Mouse (Mus musculus) lung, embryonic 16.5 days (tissue): ENCODE measurements around the gene Dock9. TPM values are rescaled to one million over a fixed set of nuclear protein-coding genes. Genes with fewer than 3 reads are reported as not detected.
A peak's percentile ranks its signal among the peaks of the same experiment; 100 is the strongest.

Experiments used
- ATAC-seq: fragments of 200-750 bp; cut with Nextera tagmentation; 2 replicates; pipeline ENCODE4 v1.8.0; 2017; ENCODE audit warnings: low read depth, mild to moderate bottlenecking, moderate library complexity
- H3K27ac ChIP-seq: fragments of 300-500 bp; sonication (generic); 2 replicates; pipeline ENCODE4 v1.5.1; 2014; ENCODE audit warnings: mild to moderate bottlenecking, control low read depth, low read length
- H3K27me3 ChIP-seq: fragments of 300-500 bp; sonication (generic); 2 replicates; pipeline ENCODE4 v1.6.1; 2014; ENCODE audit warnings: low read depth, low read length, mixed read lengths; ENCODE audit not compliant: control insufficient read depth, insufficient read depth
- H3K36me3 ChIP-seq: fragments of 300-500 bp; sonication (generic); 2 replicates; pipeline ENCODE4 v1.6.1; 2014; ENCODE audit warnings: low read length; ENCODE audit not compliant: control insufficient read depth, insufficient read depth
- H3K4me1 ChIP-seq: fragments of 300-500 bp; sonication (generic); replicated peaks from 2 replicates; pipeline ENCODE4 v1.6.1; 2014; ENCODE audit warnings: low read length, mixed read lengths; ENCODE audit not compliant: control insufficient read depth, insufficient read depth
- H3K4me2 ChIP-seq: fragments of 300-500 bp; sonication (generic); 2 replicates; pipeline ENCODE4 v1.6.1; 2014; ENCODE audit warnings: low read depth, low read length, control low read depth
- H3K4me3 ChIP-seq: fragments of 300-500 bp; sonication (generic); 2 replicates; pipeline ENCODE4 v1.5.1; 2014; ENCODE audit warnings: mild to moderate bottlenecking, low read length, control low read depth
- H3K9ac ChIP-seq: fragments of 300-500 bp; sonication (generic); 2 replicates; pipeline ENCODE4 v1.6.1; 2014; ENCODE audit warnings: low read length, control low read depth
- H3K9me3 ChIP-seq: fragments of 300-500 bp; sonication (generic); 2 replicates; pipeline ENCODE4 v1.6.1; 2016; ENCODE audit warnings: low read length; ENCODE audit not compliant: control insufficient read depth
- WGBS: fragments of 180-500 bp; shearing (Covaris S2); extraction: QIAGEN DNeasy Blood & Tissue Kit; methylation state at CpG from one replicate; pipeline ENCODE4 v1.1.7; 2014; 5-methylcytosine and 5-hydroxymethylcytosine counted together
- polyA plus RNA-seq: library from polyadenylated mRNA; unstranded; fragments of >200 nt; fragmentation: Nextera tagmentation; extraction: Ambion mirVana; gene quantifications from 2 replicates; pipeline ENCODE4 v1.2.1, GENCODE M21; 2015

Dock9 gene
- polyA plus RNA-seq, 1 experiment from 2014 or later, result 14.3 TPM

DNA sequence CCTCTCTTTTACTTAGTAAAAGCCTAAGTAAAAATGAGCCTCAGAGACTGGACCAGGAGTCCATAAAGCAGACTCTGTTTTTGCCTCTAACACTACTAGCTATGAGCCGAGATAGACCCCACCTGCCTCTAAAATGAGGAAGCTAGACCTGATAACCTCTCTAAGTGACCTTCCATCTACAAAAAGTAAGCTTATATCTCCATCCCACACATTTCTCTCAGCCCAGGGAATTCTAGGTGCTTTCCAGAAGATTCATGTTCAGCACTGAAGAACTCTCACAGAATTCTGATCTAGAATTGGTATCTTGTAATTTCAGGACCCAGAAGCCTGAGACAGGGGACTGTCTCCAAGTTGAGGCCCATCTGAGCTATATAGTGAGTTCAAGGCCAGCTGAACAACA, 12.2 kb downstream of the Dock9 start:
- WGBS, result 55% methylated on average over 1 of the region's 1 CpGs
- no peak for ATAC-seq

DNA sequence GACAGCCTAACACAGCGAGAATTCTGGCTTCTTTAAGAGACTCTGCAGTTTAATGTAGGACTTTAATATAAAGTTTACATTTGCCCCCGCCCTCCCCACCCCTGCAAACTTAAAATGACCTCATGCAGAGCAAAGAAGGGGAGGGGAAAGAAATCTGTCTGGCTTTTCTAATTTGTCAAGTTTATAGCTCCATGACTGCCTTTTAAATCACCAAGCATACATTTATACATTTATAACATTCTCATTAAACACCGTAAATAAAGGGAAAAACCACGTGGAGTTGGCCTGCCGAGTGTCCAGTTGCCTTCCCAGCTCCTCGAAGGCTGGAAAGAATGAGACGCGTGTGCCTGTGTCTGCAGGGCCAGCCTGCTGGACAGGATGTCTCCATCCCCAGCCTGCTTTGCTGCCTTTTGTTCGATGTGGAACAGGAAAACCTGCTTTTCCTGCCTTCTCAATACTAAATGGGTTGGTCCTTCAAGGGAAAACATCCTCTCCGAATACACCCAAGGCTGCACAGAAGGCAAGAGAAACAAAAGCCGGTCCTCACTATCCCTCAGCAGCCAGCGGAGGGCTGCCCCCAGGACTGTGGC, 16.6 kb downstream of the Dock9 start:
- 0 out of 2 replicates have a peak overlapping the region, but pooled peaks have one; percentile 29 for H3K9ac ChIP-seq
- ATAC-seq, result peak; percentile 77
- WGBS, result 19% methylated on average over 12 of the region's 12 CpGs

More for the DNA sequence above, 12.2 kb downstream of the Dock9 start:
- Histone ChIP-seq H3K27me3 (no peaks in the 10 kb centered on the region), H3K4me3 (no peak overlapping the region), H3K9me3 (no peaks in the 10 kb centered on the region), H3K9ac (no peak overlapping the region), H3K27ac (no peak overlapping the region), H3K4me1 (peaks cover 19% of the 10 kb centered on the region), H3K4me2 (no peak overlapping the region), H3K36me3 (no peaks in the 10 kb centered on the region)

DNA sequence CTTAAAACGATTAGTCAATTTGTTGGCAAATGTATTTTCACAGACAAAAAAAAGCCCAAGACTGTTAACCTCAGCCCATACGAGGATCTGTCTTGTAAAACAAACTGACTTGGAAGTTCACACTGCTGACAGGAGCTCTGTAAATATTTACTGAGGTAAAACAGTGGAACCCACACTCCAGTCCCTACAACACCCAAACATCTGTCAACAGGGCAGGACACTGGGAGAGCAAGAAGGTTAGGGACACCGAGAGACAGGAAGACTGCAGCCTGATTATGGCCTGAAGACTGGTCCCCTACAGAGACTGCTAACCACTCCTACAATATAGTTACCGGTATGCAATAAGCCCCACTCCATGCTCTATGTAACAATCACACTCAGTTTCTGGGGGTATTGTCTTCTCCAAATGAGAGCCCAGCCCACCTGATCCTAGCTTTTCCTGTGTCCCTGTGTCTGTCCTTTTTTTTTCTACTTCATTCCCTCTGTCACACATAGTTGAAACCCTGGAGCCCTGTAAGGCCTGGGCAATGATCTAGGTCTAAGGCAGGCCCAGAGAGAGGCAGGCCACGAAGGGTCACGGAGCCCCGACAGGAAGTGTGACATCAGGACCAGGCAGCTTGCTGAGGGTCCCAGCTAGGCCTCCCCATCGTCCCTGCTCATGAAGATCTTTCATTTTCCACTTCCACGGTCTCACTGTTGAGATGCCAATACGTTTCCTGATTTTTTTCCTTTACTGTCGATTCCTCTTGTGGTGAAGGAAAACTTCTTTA, 17.3 kb downstream of the Dock9 start:
- no peaks in the 10 kb centered on the region for H3K9me3 ChIP-seq
- peaks cover 30% of the 10 kb centered on the region for H3K4me1 ChIP-seq
- peak overlapping the region; percentile 31; the same call in 1 of the 2 replicates for H3K9ac ChIP-seq
- H3K4me2 ChIP-seq, result no peak overlapping the region
- no peaks in the 10 kb centered on the region for H3K27me3 ChIP-seq
- peak overlapping the region; percentile 88 for H3K27ac ChIP-seq
- H3K36me3 ChIP-seq, result no peaks in the 10 kb centered on the region
- no peak overlapping the region for H3K4me3 ChIP-seq
- WGBS, result 22% methylated on average over 11 of the region's 11 CpGs
- no peak for ATAC-seq

More for the DNA sequence above, 16.6 kb downstream of the Dock9 start:
- Histone ChIP-seq H3K27ac (peak overlapping the region; percentile 88), H3K27me3 (no peaks in the 10 kb centered on the region), H3K9me3 (no peaks in the 10 kb centered on the region), H3K4me2 (no peak overlapping the region), H3K36me3 (no peaks in the 10 kb centered on the region), H3K4me1 (peaks cover 30% of the 10 kb centered on the region), H3K4me3 (no peak overlapping the region)

DNA sequence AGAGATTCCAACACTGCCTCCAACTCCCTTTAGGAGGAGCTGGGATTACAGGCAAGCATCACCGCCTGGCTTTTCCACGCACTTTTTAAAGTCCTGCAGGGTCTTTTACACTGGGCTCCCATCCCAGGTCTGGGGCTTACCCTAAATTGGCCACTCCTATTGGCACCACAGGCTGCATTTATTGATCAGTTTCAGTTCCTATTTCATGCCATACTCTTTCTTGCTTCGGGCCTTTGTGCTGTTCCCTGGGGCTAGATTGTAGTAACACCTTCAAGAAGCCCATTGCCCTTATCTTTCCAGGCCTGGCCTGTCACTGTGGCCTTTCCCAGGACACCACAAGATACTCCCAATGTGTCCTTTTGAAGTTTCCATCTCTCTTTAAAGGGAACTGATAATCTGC, 18.0 kb downstream of the Dock9 start:
- no peak for ATAC-seq
- Histone ChIP-seq H3K27me3 (no peaks in the 10 kb centered on the region), H3K4me1 (peaks cover 30% of the 10 kb centered on the region), H3K4me3 (no peak overlapping the region), H3K4me2 (no peak overlapping the region), H3K27ac (peak overlapping the region; percentile 88; the same call in 1 of the 2 replicates), H3K9me3 (no peaks in the 10 kb centered on the region), H3K9ac (no peak overlapping the region), H3K36me3 (no peaks in the 10 kb centered on the region)
- WGBS, result 66% methylated on average over 3 of the region's 3 CpGs

DNA sequence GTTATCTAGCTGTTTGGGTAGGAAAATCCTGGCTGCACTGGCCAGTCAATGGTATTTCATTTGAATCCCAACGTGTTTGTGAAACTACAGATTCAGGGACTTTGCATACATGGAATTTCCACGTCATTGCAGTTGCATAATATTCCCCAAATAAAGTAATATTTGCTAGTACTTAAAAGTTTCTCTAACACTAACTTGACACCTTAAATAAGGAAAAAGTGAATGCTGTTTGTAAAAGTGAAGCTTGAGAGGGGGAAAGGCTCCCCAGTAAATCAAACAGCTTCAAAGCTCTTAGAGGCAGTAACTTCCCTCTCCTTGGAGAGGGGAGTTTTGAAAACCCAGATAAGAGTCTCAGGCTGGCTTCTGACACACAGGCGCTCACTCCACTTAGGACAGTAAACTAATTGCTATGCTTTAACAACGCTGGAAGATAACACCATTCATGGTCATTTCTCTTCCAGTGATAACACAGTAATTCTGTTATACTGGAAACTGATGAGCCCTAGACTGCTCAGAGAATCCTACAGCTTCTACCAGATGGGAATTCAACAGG, 20.3 kb downstream of the Dock9 start:
- Histone ChIP-seq H3K9ac (no peak overlapping the region), H3K36me3 (no peaks in the 10 kb centered on the region), H3K27ac (peak overlapping the region; percentile 39), H3K4me1 (peaks cover 39% of the 10 kb centered on the region), H3K4me3 (no peak overlapping the region), H3K9me3 (no peaks in the 10 kb centered on the region), H3K27me3 (no peaks in the 10 kb centered on the region), H3K4me2 (no peak overlapping the region)
- 34% methylated on average over 4 of the region's 4 CpGs for WGBS
- ATAC-seq, result peak; percentile 55

DNA sequence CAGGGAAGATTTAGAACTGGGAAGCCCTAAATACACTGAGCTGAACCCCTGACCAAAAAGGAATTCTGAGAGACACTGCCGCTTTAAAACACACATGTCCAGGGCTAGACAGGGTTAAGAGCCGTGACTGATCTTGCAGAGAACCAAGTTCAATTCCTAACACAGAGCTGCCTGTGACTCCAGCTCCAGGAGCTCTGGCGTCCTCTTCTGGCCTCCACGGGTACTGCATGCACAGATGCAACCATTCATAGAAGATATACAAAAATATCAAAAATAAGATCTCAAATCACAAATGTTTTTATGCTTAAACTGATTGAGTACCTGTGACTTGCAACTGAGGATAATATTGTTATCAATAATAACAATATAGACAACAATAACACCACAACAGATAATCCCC, 20.9 kb downstream of the Dock9 start:
- H3K4me1 ChIP-seq, result peaks cover 36% of the 10 kb centered on the region
- no peak overlapping the region for H3K4me3 ChIP-seq
- WGBS, result 90% methylated on average over 4 of the region's 4 CpGs
- no peak for ATAC-seq
- H3K9ac ChIP-seq, result no peak overlapping the region
- H3K9me3 ChIP-seq, result no peaks in the 10 kb centered on the region
- no peaks in the 10 kb centered on the region for H3K27me3 ChIP-seq
- H3K36me3 ChIP-seq, result no peaks in the 10 kb centered on the region
- no peak overlapping the region for H3K4me2 ChIP-seq
- no peak overlapping the region for H3K27ac ChIP-seq

DNA sequence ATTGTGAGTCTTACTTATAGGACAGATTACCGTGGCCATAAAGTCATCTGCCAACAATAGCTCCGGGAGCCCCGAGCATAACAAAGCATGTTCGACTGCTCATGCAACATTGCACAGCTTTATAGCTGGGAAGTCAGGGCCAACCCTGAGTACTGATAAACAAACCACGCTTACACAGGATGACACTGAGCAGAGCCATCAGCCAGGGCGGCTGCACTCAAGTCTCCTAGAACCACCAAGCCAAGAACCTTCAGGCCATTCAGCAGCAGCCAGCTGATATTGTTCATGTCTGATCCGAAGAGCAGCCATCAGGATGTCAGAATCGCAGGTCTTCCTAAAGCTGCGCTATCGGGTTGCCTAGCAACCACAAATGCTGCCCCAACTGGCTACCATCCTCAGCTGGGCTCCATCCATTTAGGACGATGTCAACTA, 35.6 kb downstream of the Dock9 start:
- no peak overlapping the region for H3K27ac ChIP-seq
- ATAC-seq, result no peak
- no peaks in the 10 kb centered on the region for H3K27me3 ChIP-seq
- no peak overlapping the region for H3K4me3 ChIP-seq
- H3K4me1 ChIP-seq, result no peaks in the 10 kb centered on the region
- H3K36me3 ChIP-seq, result no peaks in the 10 kb centered on the region
- WGBS, result 41% methylated on average over 11 of the region's 11 CpGs
- no peak overlapping the region for H3K9ac ChIP-seq
- no peak overlapping the region for H3K4me2 ChIP-seq
- no peaks in the 10 kb centered on the region for H3K9me3 ChIP-seq

DNA sequence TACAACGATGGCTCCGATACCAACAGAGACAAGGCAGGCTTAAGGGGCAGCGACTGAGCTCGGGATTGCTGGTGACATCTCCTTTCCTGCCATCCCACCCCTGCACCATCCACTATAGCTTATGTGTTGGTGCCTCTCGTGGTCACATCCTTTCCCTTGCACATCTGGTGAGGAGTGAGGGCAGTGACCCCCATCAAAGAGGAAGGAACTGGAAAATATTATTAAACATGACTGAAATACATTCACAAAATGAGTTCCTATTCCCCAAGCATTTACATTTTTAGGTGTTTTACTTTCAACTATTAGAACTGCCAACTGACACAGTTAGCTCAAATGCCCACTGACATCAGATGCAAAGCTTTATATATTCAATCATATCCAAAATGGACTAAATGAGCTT, 37.2 kb downstream of the Dock9 start:
- H3K4me3 ChIP-seq, result no peak overlapping the region

DNA sequence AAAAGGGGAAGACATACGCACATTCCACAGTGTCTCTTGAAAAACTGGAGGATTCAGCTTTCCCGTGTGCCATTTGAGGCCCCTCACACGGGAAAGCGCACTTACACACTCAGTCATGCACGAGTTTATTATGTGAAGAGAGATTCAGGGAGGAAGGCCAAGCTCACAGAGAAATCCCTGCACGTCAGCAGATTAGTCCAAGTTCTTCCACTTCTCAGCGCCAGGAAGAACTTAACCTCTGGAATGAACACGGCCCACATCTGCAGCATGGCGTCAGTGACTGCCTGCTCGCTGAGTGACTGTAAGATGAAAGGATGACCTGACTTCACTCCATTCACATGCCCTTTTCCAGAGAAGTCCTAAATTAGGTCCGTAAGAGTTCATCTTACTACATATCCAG, 43.5 kb downstream of the Dock9 start:
- Histone ChIP-seq H3K4me3 (no peak overlapping the region), H3K27me3 (no peaks in the 10 kb centered on the region), H3K4me2 (no peak overlapping the region), H3K27ac (peak overlapping the region; percentile 63), H3K9ac (no peak overlapping the region), H3K36me3 (no peaks in the 10 kb centered on the region), H3K4me1 (peaks cover 17% of the 10 kb centered on the region), H3K9me3 (no peaks in the 10 kb centered on the region)
- ATAC-seq, result peak; percentile 84
- WGBS, result 34% methylated on average over 11 of the region's 11 CpGs

More for the DNA sequence above, 37.2 kb downstream of the Dock9 start:
- Histone ChIP-seq H3K9ac (no peak overlapping the region), H3K4me2 (no peak overlapping the region), H3K4me1 (no peaks in the 10 kb centered on the region; the same call in 1 of the 2 replicates), H3K9me3 (no peaks in the 10 kb centered on the region), H3K36me3 (no peaks in the 10 kb centered on the region), H3K27ac (no peak overlapping the region), H3K27me3 (no peaks in the 10 kb centered on the region)
- no peak for ATAC-seq
- WGBS, result 83% methylated on average over 5 of the region's 5 CpGs
